Comparison of ENCODE assay signal across 9 mouse cellular contexts in the genomic region with DNA sequence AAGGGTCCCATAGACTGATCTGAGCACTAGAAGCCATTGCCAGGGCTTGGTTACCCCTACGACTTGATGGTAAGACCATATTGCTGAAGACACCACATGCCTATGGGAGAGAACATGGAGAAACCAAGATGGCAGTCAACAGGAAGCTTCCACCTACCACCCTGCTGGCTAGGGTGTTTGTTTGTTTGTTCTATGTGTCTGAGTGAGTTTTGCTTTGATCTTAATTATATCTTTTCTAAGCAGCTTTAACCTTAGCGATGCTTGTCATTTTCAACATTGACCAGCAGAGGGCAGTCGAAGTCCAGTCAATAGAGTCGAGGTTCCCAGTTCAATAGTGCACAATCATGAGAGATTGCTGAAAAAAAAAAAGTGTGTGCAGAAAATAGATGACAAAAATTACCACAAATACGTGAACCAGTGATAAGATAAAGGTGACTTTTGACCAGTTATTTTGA. TPM values are rescaled to one million over a fixed set of nuclear protein-coding genes. Genes with fewer than 3 reads are reported as not detected.
A peak's percentile ranks its signal among the peaks of the same experiment; 100 is the strongest.
DNase-seq lines count a peak whose midpoint lies in the region; ATAC-seq lines count a peak whose summit lies in the region.
"Had no signal": no experiment of that assay in that cellular context is flagged by ENCODE, and none has a peak within 500 bp of the region (broad histone marks: within the 10 kb centered on the region; RNA-seq: fewer than 3 reads in every experiment).

No protein-coding gene starts in this region.

- H3K27me3 ChIP-seq in forebrain, embryonic 11.5 days (ENCODE audit: control insufficient read depth, insufficient read depth, low read length) = no peaks in the 10 kb centered on the region
- no peaks in the 10 kb centered on the region for H3K27me3 ChIP-seq in neural tube, embryonic 12.5 days (replicated peaks)

- H3K9ac ChIP-seq in forebrain, embryonic 11.5 days (ENCODE audit: low read length) = no peak overlapping the region
- H3K9ac ChIP-seq in neural tube, embryonic 12.5 days = no peak overlapping the region

- no peaks in the 10 kb centered on the region for H3K4me1 ChIP-seq in forebrain, embryonic 11.5 days (replicated peaks; ENCODE audit: control insufficient read depth, insufficient read depth, low read length)
- H3K4me1 ChIP-seq in neural tube, embryonic 12.5 days = no peaks in the 10 kb centered on the region

- no peaks in the 10 kb centered on the region for H3K36me3 ChIP-seq in forebrain, embryonic 11.5 days (ENCODE audit: control insufficient read depth, insufficient read depth, low read length)
- H3K36me3 ChIP-seq in neural tube, embryonic 12.5 days = no peaks in the 10 kb centered on the region

- DNase-seq in adrenal gland, postnatal 25 days = peak; percentile 20
- DNase-seq in adrenal gland, adult 2 months = no peak
- DNase-seq in testis, postnatal 10 days (ENCODE audit: low spot score) = peak; percentile 48
- no peak for DNase-seq in testis, postnatal 14 days (ENCODE audit: low spot score)
- DNase-seq in forebrain, embryonic 11.5 days (ENCODE audit: low spot score) = peak; percentile 66
- peak; percentile 59 for DNase-seq in large intestine, adult 2 months (ENCODE audit: low read depth, low spot score)
- DNase-seq in ovary, postnatal 36 days (ENCODE audit: low spot score) = no peak

- no peak overlapping the region for H3K27ac ChIP-seq in forebrain, embryonic 11.5 days (ENCODE audit: low read depth, low read length)
- no peak overlapping the region for H3K27ac ChIP-seq in neural tube, embryonic 12.5 days

- no peak overlapping the region for H3K4me3 ChIP-seq in forebrain, embryonic 11.5 days (ENCODE audit: low read depth, low read length)
- H3K4me3 ChIP-seq in neural tube, embryonic 12.5 days = no peak overlapping the region

- WGBS in forebrain, embryonic 11.5 days = 20% methylated on average over 5 of the region's 5 CpGs
- WGBS in large intestine, adult 2 months = 18% methylated on average over 5 of the region's 5 CpGs
- 19% methylated on average over 5 of the region's 5 CpGs for WGBS in neural tube, embryonic 12.5 days

- H3K4me2 ChIP-seq in forebrain, embryonic 11.5 days (ENCODE audit: low read depth, low read length, severe bottlenecking) = no peak overlapping the region
- H3K4me2 ChIP-seq in neural tube, embryonic 12.5 days (replicated peaks) = no peak overlapping the region

- ATAC-seq in forebrain, embryonic 11.5 days (replicated peaks; ENCODE audit: low FRiP score) = peak; percentile 49
- ATAC-seq in neural tube, embryonic 12.5 days (ENCODE audit: low FRiP score, low read depth) = 0 out of 2 replicates have a peak, but pooled peaks have one; percentile 25

- no peaks in the 10 kb centered on the region for H3K9me3 ChIP-seq in forebrain, embryonic 11.5 days (ENCODE audit: control insufficient read depth, low read length)
- no peaks in the 10 kb centered on the region for H3K9me3 ChIP-seq in neural tube, embryonic 12.5 days

RNA-seq across cellular contexts. Expression of a gene that starts 12.4 kb away (rescaled TPM):
- total RNA-seq in adrenal gland, postnatal 25 days (2021) = 16.0 and 23.3 TPM in 2 replicates
- total RNA-seq in adrenal gland, adult 2 months (2021) = 10 to 100 TPM; 10.6 to 15.4 TPM
- 3.0 and 3.6 TPM in 2 replicates for polyA plus RNA-seq in adrenal gland, adult 2 months (2012; rRNA removed)
- 76.0 and 83.6 TPM in 2 replicates for polyA plus RNA-seq in forebrain, embryonic 11.5 days (2014; fragmentation: Nextera tagmentation; extraction: Ambion mirVana)
- 3.0 and 4.1 TPM in 2 replicates for polyA plus RNA-seq in large intestine, adult 2 months (2012; rRNA removed)
- polyA plus RNA-seq in neural tube, embryonic 12.5 days (2016; fragmentation: Nextera tagmentation; extraction: Ambion mirVana) = 93.3 TPM in 2 replicates

RNA-seq across cellular contexts. Expression of a gene that starts 25.5 kb away (rescaled TPM):
- total RNA-seq in adrenal gland, postnatal 25 days (2021) = not detected in 2 replicates
- total RNA-seq in adrenal gland, adult 2 months (2021) = under 1 TPM; 0.14 to 0.24 TPM
- polyA plus RNA-seq in adrenal gland, adult 2 months (2012; rRNA removed) = 0.19 TPM in 1 of 2 replicates, not detected in the other
- polyA plus RNA-seq in forebrain, embryonic 11.5 days (2014; fragmentation: Nextera tagmentation; extraction: Ambion mirVana) = 0.17 TPM in 1 of 2 replicates, not detected in the other
- polyA plus RNA-seq in large intestine, adult 2 months (2012; rRNA removed) = 0.51 and 0.58 TPM in 2 replicates
- polyA plus RNA-seq in neural tube, embryonic 12.5 days (2016; fragmentation: Nextera tagmentation; extraction: Ambion mirVana) = 0.15 TPM in 1 of 2 replicates, not detected in the other
- polyA plus RNA-seq: frontal cortex, adult 2 months had no signal

Comparison
In these comparisons a context has a peak if more than half of its experiments do, and no peak if none do; other contexts are left out.
1. DNase-seq: peak in adrenal gland, postnatal 25 days (single experiment), testis, postnatal 10 days (single experiment), forebrain, embryonic 11.5 days (single experiment) and large intestine, adult 2 months (single experiment); none in adrenal gland, adult 2 months (single experiment), testis, postnatal 14 days (single experiment) and ovary, postnatal 36 days (single experiment).
2. RNA of a gene that starts 12.4 kb away (polyA plus RNA-seq): 93.3 TPM in neural tube, embryonic 12.5 days and 76.0 to 83.6 TPM in forebrain, embryonic 11.5 days; 3.0 to 3.6 TPM in adrenal gland, adult 2 months and 3.0 to 4.1 TPM in large intestine, adult 2 months; every median in the first group is over 10 times any median in the second.